ENCODE assay signal across 14 mouse cellular contexts in genomic region chr12:99183261-99183792, GRCm38 (mm10).
"Had no signal": no experiment of that assay in that cellular context is flagged by ENCODE, and none has a peak within 500 bp of the region (broad histone marks: within the 10 kb centered on the region; RNA-seq: fewer than 3 reads in every experiment).

No protein-coding gene starts in this region.

- DNase-seq: lung, adult 18-20 months; lung, embryonic 14.5 days; lung, postnatal 10 days; midbrain, embryonic 14.5 days; right cerebral cortex, postnatal 25 days; thymus, adult 18-20 months; thymus, postnatal 14 days; thymus, postnatal 36 days had no signal

- H3K27ac ChIP-seq: midbrain, embryonic 10.5 days; midbrain, embryonic 12.5 days; neural tube, embryonic 13.5 days; neural tube, embryonic 15.5 days had no signal

- ATAC-seq: midbrain, embryonic 16.5 days had no signal

- H3K4me3 ChIP-seq: midbrain, embryonic 10.5 days; midbrain, embryonic 12.5 days; myocyte; neural tube, embryonic 13.5 days; neural tube, embryonic 15.5 days had no signal
